8 mouse cellular contexts compared by ENCODE assay signal in the genomic region with DNA sequence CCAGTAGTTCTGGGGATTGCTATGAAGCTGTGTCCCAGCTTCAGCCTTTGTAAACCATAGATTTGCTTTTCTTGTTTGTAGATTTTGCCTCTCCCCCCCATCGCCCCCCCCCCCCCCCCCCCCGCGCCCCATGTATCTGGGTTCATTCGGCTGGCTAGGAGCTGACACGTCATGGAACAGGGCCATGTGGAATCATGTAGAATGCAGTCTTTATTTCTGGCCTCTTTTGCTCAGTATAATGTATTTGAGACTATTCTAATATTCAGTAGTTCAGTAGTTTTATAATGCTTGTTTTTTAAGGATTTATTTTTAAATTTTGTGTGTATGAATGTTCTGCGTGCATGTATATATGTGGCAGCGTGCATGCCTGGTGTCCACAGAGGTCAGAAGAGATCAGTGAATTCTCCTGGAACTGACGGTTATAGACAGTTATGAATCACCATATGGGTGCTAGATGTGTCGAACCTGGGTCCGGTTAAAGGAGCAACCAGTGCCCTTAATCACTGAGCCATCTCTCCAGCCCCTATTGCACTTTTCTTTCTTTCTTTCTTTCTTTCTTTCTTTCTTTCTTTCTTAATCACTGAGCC. TPM values are rescaled to one million over a fixed set of nuclear protein-coding genes. Genes with fewer than 3 reads are reported as not detected.
DNase-seq lines count a peak whose midpoint lies in the region; ATAC-seq and TF ChIP-seq lines count a peak whose summit lies in the region.

No protein-coding gene starts in this region.

- H3K27me3 ChIP-seq in liver, adult 2 months (ENCODE audit: control insufficient read depth, insufficient read depth, low read length): no peaks in the 10 kb centered on the region
- no peaks in the 10 kb centered on the region for H3K27me3 ChIP-seq in intestine, embryonic 14.5 days (replicated peaks; ENCODE audit: control insufficient read depth, insufficient read depth, low read length)
- H3K27me3 ChIP-seq in neural tube, embryonic 12.5 days (replicated peaks): no peaks in the 10 kb centered on the region

- H3K27ac ChIP-seq in liver, adult 2 months (replicated peaks; ENCODE audit: insufficient read depth, low read depth, low read length): no peak overlapping the region; the same call in 1 of the 2 replicates
- no peak overlapping the region for H3K27ac ChIP-seq in cortical plate, adult 2 months (ENCODE audit: insufficient read depth, low read length)
- H3K27ac ChIP-seq in intestine, embryonic 14.5 days (ENCODE audit: low read depth): no peak overlapping the region
- no peak overlapping the region for H3K27ac ChIP-seq in neural tube, embryonic 12.5 days

- no peaks in the 10 kb centered on the region for H3K9me3 ChIP-seq in intestine, embryonic 14.5 days (ENCODE audit: control insufficient read depth, low read length)
- H3K9me3 ChIP-seq in neural tube, embryonic 12.5 days: no peaks in the 10 kb centered on the region

- H3K4me3 ChIP-seq in liver, adult 2 months (ENCODE audit: insufficient read depth, low read depth, low read length): peak overlapping the region; percentile 88; the same call in 1 of the 2 replicates
- H3K4me3 ChIP-seq in cortical plate, adult 2 months (ENCODE audit: insufficient read depth, low read length): peak overlapping the region; percentile 59; the same call in 1 of the 2 replicates
- H3K4me3 ChIP-seq in intestine, embryonic 14.5 days (ENCODE audit: low read depth, low read length): peak overlapping the region; percentile 65
- peak overlapping the region; percentile 65 for H3K4me3 ChIP-seq in neural tube, embryonic 12.5 days

- peaks cover 7% of the 10 kb centered on the region for H3K4me1 ChIP-seq in liver, adult 2 months (ENCODE audit: control insufficient read depth, insufficient read depth, low read length)
- H3K4me1 ChIP-seq in cortical plate, adult 2 months (ENCODE audit: control insufficient read depth, insufficient read depth, low read length): peaks cover 2% of the 10 kb centered on the region; the same call in 1 of the 2 replicates
- peaks cover 2% of the 10 kb centered on the region; the same call in 1 of the 2 replicates for H3K4me1 ChIP-seq in intestine, embryonic 14.5 days (replicated peaks; ENCODE audit: control insufficient read depth, insufficient read depth, low read length)
- peaks cover 7% of the 10 kb centered on the region for H3K4me1 ChIP-seq in neural tube, embryonic 12.5 days

- no peak for ATAC-seq in intestine, embryonic 14.5 days (replicated peaks; ENCODE audit: low FRiP score, low TSS enrichment, low read depth)
- ATAC-seq in neural tube, embryonic 12.5 days (ENCODE audit: low FRiP score, low read depth): peak; percentile 11; the same call in 1 of the 2 replicates

- no peaks in the 10 kb centered on the region for H3K79me2 ChIP-seq in liver, adult 2 months (ENCODE audit: control insufficient read depth, insufficient read depth, low read length)

- no peak overlapping the region for H3K9ac ChIP-seq in liver, adult 2 months (ENCODE audit: low read depth, low read length)
- peak overlapping the region; percentile 66 for H3K9ac ChIP-seq in intestine, embryonic 14.5 days (ENCODE audit: low read length)
- H3K9ac ChIP-seq in neural tube, embryonic 12.5 days: peak overlapping the region; percentile 54

- 52% methylated on average over 9 of the region's 10 CpGs for WGBS in liver, adult 2 months
- WGBS in intestine, embryonic 14.5 days: 32% methylated on average over 9 of the region's 10 CpGs
- WGBS in neural tube, embryonic 12.5 days: 42% methylated on average over 9 of the region's 10 CpGs

- peak overlapping the region; percentile 52 for H3K4me2 ChIP-seq in intestine, embryonic 14.5 days (ENCODE audit: low read length)
- H3K4me2 ChIP-seq in neural tube, embryonic 12.5 days (replicated peaks): peak overlapping the region; percentile 61

- TF ChIP-seq POLR2A in liver, adult 2 months (IDR thresholded peaks at IDR 0.05; ENCODE audit: extremely low read depth, insufficient read depth, low read length): no peak
- no peak for TF ChIP-seq POLR2A in cortical plate, adult 2 months (IDR thresholded peaks at IDR 0.05; ENCODE audit: extremely low read depth, insufficient read depth, low read length)

- no peaks in the 10 kb centered on the region for H3K36me3 ChIP-seq in liver, adult 2 months (ENCODE audit: control insufficient read depth, insufficient read depth, low read length)
- H3K36me3 ChIP-seq in intestine, embryonic 14.5 days (ENCODE audit: control insufficient read depth, insufficient read depth, low read length): 0 out of 2 replicates have a peak, but pooled peaks cover 6% of the 10 kb centered on the region
- H3K36me3 ChIP-seq in neural tube, embryonic 12.5 days: no peaks in the 10 kb centered on the region

- TF ChIP-seq CTCF in liver, adult 2 months (IDR thresholded peaks at IDR 0.05; ENCODE audit: low read depth, low read length): no peak
- TF ChIP-seq CTCF in cortical plate, adult 2 months (IDR thresholded peaks at IDR 0.05; ENCODE audit: extremely low read depth, insufficient read depth, low read length): no peak

- DNase-seq in liver, adult 2 months (ENCODE audit: extremely low read depth, low read depth, low spot score): no peak
- no peak for DNase-seq in liver
- DNase-seq in intestine, embryonic 14.5 days (ENCODE audit: low spot score): no peak
- no peak for DNase-seq in Muller cell, postnatal 12 days (ENCODE audit: inconsistent ontology term)
- DNase-seq in lung, postnatal 14 days: no peak
- no peak for DNase-seq in urinary bladder, adult 18-20 months (ENCODE audit: low spot score in 2 of 2)

RNA-seq across cellular contexts. Expression of gene Gins1, which starts 5.2 kb away (rescaled TPM):
- total RNA-seq in liver, adult 2 months (2014; rRNA removed): 4.4 and 5.4 TPM in 2 replicates
- polyA plus RNA-seq in liver, adult 2 months (2012; rRNA removed): 2.0 and 2.7 TPM in 2 replicates
- polyA plus RNA-seq in cortical plate, adult 2 months (2012; rRNA removed): 1.6 and 1.9 TPM in 2 replicates
- polyA plus RNA-seq in intestine, embryonic 14.5 days (2014; fragmentation: Nextera tagmentation; extraction: Ambion mirVana): 42.5 and 45.8 TPM in 2 replicates
- polyA plus RNA-seq in neural tube, embryonic 12.5 days (2016; fragmentation: Nextera tagmentation; extraction: Ambion mirVana): 40.0 and 40.3 TPM in 2 replicates

RNA-seq across cellular contexts. Expression of gene Abhd12, which starts 5.8 kb away (rescaled TPM):
- total RNA-seq in liver, adult 2 months (2014; rRNA removed): 31.8 and 33.4 TPM in 2 replicates
- 26.3 and 28.4 TPM in 2 replicates for polyA plus RNA-seq in liver, adult 2 months (2012; rRNA removed)
- polyA plus RNA-seq in cortical plate, adult 2 months (2012; rRNA removed): 352 and 361 TPM in 2 replicates
- polyA plus RNA-seq in intestine, embryonic 14.5 days (2014; fragmentation: Nextera tagmentation; extraction: Ambion mirVana): 52.1 and 53.8 TPM in 2 replicates
- 76.5 and 77.8 TPM in 2 replicates for polyA plus RNA-seq in neural tube, embryonic 12.5 days (2016; fragmentation: Nextera tagmentation; extraction: Ambion mirVana)

Comparison
In these comparisons a context has a peak if more than half of its experiments do, and no peak if none do; other contexts are left out.
1. RNA of gene Gins1, which starts 5.2 kb away (polyA plus RNA-seq): 42.5 to 45.8 TPM in intestine, embryonic 14.5 days and 40.0 to 40.3 TPM in neural tube, embryonic 12.5 days; 2.0 to 2.7 TPM in liver, adult 2 months and 1.6 to 1.9 TPM in cortical plate, adult 2 months; every median in the first group is over 10 times any median in the second.
2. Peak in every context shown above with its lines, with median percentiles within 50 percentile points of each other: H3K4me3 ChIP-seq.